Mouse (Mus musculus) megakaryocyte, embryonic 14.5 days (primary cell): ENCODE measurements at regions not wholly inside any gene's neighbourhood (a gene's known extent, or its start where the extent isn't known, plus 50 kb on each side); places are given as distances from the start of the nearest gene placed in this dataset.

Experiments
- FLI1 ChIP-seq: IDR thresholded peaks from 2 replicates; pipeline ENCODE4 v1.6.1; 2012; ENCODE audit warnings: low read length, inconsistent platforms, mixed read lengths
- GATA1 ChIP-seq: IDR thresholded peaks from 3 replicates; pipeline ENCODE4 v1.6.1; 2012; ENCODE audit warnings: mixed read lengths, low read length, inconsistent platforms, borderline replicate concordance

GRCm38 (mm10) chr13:5412052-5412451 lies 449.2 kb upstream of the Klf6 start:
- no peak for TF ChIP-seq FLI1
- TF ChIP-seq GATA1: no peak
